Mouse (Mus musculus) midbrain, embryonic 15.5 days (tissue): ENCODE measurements at regions not wholly inside any gene's neighbourhood (a gene's known extent, or its start where the extent isn't known, plus 50 kb on each side); places are given as distances from the start of the nearest gene placed in this dataset.

ENCODE experiments used
- ATAC-seq: fragments of 200-750 bp; cut with Nextera tagmentation; replicated peaks from 2 replicates; pipeline ENCODE4 v1.8.0; 2017; ENCODE audit warnings: moderate TSS enrichment
- H3K27ac ChIP-seq: fragments of 300-500 bp; sonication (generic); 2 replicates; pipeline ENCODE4 v1.5.1; 2015; ENCODE audit warnings: mild to moderate bottlenecking, inconsistent platforms
- H3K27me3 ChIP-seq: fragments of 300-500 bp; sonication (generic); replicated peaks from 2 replicates; pipeline ENCODE4 v1.6.1; 2015; ENCODE audit warnings: inconsistent platforms
- H3K36me3 ChIP-seq: fragments of 300-500 bp; sonication (generic); replicated peaks from 2 replicates; pipeline ENCODE4 v1.6.1; 2015; ENCODE audit warnings: inconsistent platforms
- H3K4me1 ChIP-seq: fragments of 300-500 bp; sonication (generic); 2 replicates; pipeline ENCODE4 v1.6.1; 2015; ENCODE audit warnings: inconsistent platforms
- H3K4me2 ChIP-seq: fragments of 300-500 bp; sonication (generic); 2 replicates; pipeline ENCODE4 v1.6.1; 2015; ENCODE audit warnings: inconsistent platforms, mild to moderate bottlenecking, moderate library complexity
- H3K4me3 ChIP-seq: fragments of 300-500 bp; sonication (generic); 2 replicates; pipeline ENCODE4 v1.5.1; 2015; ENCODE audit warnings: mild to moderate bottlenecking, inconsistent platforms
- H3K9ac ChIP-seq: fragments of 300-500 bp; sonication (generic); 2 replicates; pipeline ENCODE4 v1.6.1; 2015; ENCODE audit warnings: mild to moderate bottlenecking, inconsistent platforms
- H3K9me3 ChIP-seq: fragments of 300-500 bp; sonication (generic); 2 replicates; pipeline ENCODE4 v1.6.1; 2016; ENCODE audit warnings: inconsistent platforms
- WGBS: fragments of 180-500 bp; shearing (Covaris S2); methylation state at CpG from one replicate; pipeline ENCODE4 v1.1.7; 2015; ENCODE audit warnings: mixed read lengths; 5-methylcytosine and 5-hydroxymethylcytosine counted together

DNA sequence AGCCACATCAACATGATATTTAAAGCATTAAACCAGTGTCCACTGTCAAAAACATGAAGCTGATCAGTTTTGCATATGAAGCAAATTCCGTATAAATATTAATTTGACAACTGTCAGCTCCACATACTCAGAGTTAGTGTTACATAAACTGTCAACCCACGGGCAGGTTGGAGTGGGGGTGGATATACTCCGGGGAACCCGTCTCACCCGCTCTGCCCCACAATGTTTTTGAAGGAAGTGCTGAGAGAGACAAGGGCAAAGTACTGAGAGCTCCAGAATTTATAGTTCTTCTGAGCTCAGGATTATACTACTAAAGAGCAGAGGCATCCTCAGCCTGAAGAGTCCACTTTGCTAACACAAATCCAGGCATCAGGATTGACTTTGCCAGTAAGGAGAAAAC, 132.5 kb upstream of the Ptprk start:
- H3K9ac ChIP-seq, result no peak overlapping the region
- H3K4me1 ChIP-seq, result no peaks in the 10 kb centered on the region
- ATAC-seq, result no peak
- H3K4me2 ChIP-seq, result no peak overlapping the region
- no peak overlapping the region for H3K27ac ChIP-seq
- H3K36me3 ChIP-seq, result no peaks in the 10 kb centered on the region
- H3K9me3 ChIP-seq, result no peaks in the 10 kb centered on the region
- H3K4me3 ChIP-seq, result no peak overlapping the region
- no peaks in the 10 kb centered on the region for H3K27me3 ChIP-seq
- 87% methylated on average over 5 of the region's 5 CpGs for WGBS

DNA sequence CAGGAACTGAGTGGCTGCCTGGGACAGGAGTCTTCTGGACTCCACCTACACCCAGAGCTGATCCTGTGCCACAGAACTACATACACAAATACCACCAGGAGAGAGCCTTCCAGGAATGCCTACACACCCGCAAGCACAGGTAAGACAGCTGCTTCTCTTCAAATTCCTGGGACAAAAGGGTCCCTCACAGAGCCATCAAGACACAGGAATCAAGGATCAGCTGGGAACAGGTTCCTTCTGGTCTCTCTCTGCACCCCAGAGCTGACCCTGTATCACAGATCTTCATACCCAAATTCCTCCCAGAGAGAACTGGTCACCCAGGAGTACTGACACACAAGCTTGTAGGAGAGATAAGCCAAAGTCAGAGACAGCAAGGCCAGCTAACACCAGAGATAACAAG, 125.5 kb upstream of the Ptprk start:
- Histone ChIP-seq H3K9ac (no peak overlapping the region), H3K9me3 (no peaks in the 10 kb centered on the region), H3K27ac (no peak overlapping the region), H3K36me3 (no peaks in the 10 kb centered on the region), H3K4me1 (no peaks in the 10 kb centered on the region), H3K27me3 (no peaks in the 10 kb centered on the region), H3K4me2 (no peak overlapping the region), H3K4me3 (no peak overlapping the region)
- ATAC-seq, result no peak
- WGBS, result 96% methylated on average over 1 of the region's 1 CpGs

DNA sequence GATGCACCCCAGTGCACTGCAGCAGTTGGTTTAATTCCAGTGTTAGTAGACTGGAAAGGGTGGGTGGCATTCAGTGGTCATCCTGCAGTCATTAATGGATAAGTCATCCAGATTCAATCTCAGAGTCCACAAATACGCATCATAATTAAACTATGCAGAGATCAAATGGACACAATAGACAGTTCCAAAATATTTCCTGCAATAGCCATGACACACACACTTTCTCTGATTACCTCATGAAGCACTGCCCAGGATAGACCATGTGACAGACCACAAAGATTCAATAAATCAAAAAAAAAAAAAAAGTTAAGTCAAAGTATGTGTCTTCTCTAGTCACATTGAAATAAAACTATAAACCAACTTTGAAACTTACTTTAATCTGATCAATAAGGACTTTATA, 106.4 kb upstream of the Ptprk start:
- H3K27ac ChIP-seq, result no peak overlapping the region
- no peaks in the 10 kb centered on the region for H3K4me1 ChIP-seq
- WGBS, result 94% methylated on average over 1 of the region's 1 CpGs
- H3K4me3 ChIP-seq, result no peak overlapping the region
- H3K4me2 ChIP-seq, result no peak overlapping the region
- no peak overlapping the region for H3K9ac ChIP-seq
- H3K36me3 ChIP-seq, result no peaks in the 10 kb centered on the region
- no peaks in the 10 kb centered on the region for H3K9me3 ChIP-seq
- H3K27me3 ChIP-seq, result no peaks in the 10 kb centered on the region
- no peak for ATAC-seq

DNA sequence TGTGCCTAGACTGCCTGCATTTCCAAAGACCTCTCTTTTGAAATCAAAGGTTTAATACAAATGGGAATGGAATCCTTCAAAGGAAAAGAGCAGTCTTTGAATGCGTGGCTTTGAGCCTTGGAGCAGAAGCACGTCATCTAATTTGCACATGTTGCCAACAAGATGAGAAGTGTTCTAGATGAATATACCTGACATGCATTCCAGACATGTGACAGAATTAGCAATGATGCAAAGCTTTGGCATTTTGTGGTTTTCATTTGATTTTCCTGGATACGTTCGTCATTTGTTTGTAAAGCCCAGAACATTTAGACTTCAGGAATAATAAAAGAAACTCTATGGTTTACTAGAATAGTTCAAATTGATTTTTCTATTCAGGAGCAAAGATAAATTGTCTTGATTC, 90.6 kb upstream of the Ptprk start:
- Histone ChIP-seq H3K4me1 (no peaks in the 10 kb centered on the region), H3K9me3 (no peaks in the 10 kb centered on the region), H3K4me2 (no peak overlapping the region), H3K27me3 (no peaks in the 10 kb centered on the region), H3K4me3 (no peak overlapping the region), H3K9ac (no peak overlapping the region), H3K27ac (no peak overlapping the region), H3K36me3 (no peaks in the 10 kb centered on the region)
- ATAC-seq, result no peak
- 67% methylated on average over 4 of the region's 4 CpGs for WGBS

DNA sequence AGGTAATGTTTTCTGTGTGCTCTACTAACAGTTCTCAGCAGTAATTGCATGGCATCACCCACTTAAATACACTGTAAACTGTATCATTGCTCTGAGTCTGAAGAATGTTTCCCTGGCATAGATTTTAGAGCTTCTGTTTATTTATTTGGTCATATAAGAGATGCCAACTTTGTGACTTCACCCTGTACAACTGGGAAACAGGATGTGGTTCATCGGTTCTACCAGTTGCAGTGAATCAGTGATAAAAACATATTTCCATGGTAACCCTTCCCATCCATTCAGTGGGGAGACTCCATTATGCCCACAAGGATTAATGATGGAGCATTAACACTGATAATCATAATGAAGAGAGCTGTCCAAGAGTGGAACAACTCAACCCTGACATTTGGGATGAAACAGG, 89.6 kb upstream of the Ptprk start:
- no peaks in the 10 kb centered on the region for H3K36me3 ChIP-seq
- no peak overlapping the region for H3K4me2 ChIP-seq
- H3K9me3 ChIP-seq, result no peaks in the 10 kb centered on the region
- H3K4me3 ChIP-seq, result no peak overlapping the region
- WGBS, result 81% methylated on average over 1 of the region's 1 CpGs
- no peak overlapping the region for H3K27ac ChIP-seq
- no peak overlapping the region for H3K9ac ChIP-seq
- H3K27me3 ChIP-seq, result no peaks in the 10 kb centered on the region
- ATAC-seq, result no peak
- H3K4me1 ChIP-seq, result no peaks in the 10 kb centered on the region

DNA sequence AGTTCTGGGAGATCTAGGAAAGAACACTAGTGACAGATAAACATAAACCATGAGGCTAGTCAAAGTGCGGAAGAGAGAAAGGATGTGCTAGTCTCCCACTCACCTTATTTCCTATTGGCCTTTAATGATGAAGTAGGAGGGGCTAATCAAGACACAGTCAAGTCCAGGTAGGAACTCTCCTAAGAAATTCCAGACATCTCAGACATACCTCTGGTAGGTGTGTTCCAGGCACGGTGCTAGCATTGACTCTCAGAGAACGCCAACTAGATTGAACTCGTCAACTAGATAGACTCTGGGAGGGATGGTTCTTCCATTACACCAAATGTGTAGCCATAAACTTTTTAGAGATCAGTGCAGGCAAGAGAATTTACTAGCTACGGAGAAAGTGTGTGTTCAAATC, 87.6 kb upstream of the Ptprk start:
- no peaks in the 10 kb centered on the region for H3K27me3 ChIP-seq
- ATAC-seq, result no peak
- no peak overlapping the region for H3K27ac ChIP-seq
- H3K9ac ChIP-seq, result no peak overlapping the region
- no peaks in the 10 kb centered on the region for H3K36me3 ChIP-seq
- H3K4me1 ChIP-seq, result peaks cover 4% of the 10 kb centered on the region
- no peak overlapping the region for H3K4me2 ChIP-seq
- H3K4me3 ChIP-seq, result no peak overlapping the region
- no peaks in the 10 kb centered on the region for H3K9me3 ChIP-seq
- 90% methylated on average over 5 of the region's 5 CpGs for WGBS

DNA sequence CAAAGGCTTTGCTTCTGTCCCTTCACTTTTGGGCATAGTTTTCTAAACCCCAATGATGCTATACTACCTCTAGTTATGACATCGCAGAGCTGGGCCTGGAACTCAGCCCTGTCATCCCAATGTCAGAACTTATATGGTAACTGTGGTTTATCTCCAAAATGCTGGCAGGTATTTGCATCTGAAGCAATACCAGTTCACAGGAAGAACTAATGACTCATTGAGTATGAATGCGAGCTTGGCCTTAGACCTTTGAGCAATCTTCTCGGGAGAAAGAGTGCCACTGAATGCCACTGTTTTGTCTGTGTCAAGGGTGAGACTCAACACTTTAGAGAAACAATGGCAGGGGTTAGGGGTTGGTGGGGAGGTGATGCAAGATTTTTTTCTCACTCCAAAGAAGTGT, 86.6 kb upstream of the Ptprk start:
- no peak for ATAC-seq
- no peak overlapping the region for H3K4me2 ChIP-seq
- no peaks in the 10 kb centered on the region for H3K36me3 ChIP-seq
- H3K9ac ChIP-seq, result no peak overlapping the region
- 65% methylated on average over 3 of the region's 3 CpGs for WGBS
- peaks cover 4% of the 10 kb centered on the region for H3K4me1 ChIP-seq
- H3K27me3 ChIP-seq, result no peaks in the 10 kb centered on the region
- no peak overlapping the region for H3K27ac ChIP-seq
- no peaks in the 10 kb centered on the region for H3K9me3 ChIP-seq
- H3K4me3 ChIP-seq, result no peak overlapping the region

DNA sequence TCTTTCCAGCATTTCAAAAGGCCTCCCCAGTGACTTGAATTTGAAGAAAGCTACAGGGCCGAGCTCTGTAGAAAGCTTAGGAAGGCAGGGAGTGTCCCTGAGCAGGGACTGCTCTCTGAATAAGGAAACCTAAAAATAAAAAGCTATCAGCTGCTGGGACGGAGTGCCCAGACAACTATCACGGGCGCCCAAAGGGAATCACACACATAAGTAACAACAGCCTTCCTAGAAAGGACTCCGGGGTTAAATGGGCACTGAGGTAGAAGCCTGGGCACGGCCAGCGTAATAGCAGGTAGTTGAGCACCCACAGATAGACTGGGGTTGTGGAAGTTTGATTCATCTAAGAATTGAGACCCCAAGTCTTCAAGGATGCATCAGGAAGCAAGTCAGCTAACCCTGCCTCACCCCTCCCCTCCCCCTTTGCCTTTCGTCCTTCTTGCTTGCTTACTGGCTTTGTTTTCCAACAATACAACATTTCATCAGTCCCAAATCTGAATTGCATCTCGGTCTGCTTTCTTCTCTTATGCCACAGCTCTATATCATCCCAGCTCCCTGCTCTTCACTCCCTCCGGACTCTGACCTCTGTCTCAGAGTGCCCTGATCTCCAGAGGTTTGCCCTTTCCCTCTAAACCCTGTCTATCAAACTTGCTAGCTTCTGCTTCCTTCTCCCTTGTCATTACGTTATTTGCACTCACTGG, 84.1 kb upstream of the Ptprk start:
- Histone ChIP-seq H3K27ac (no peak overlapping the region), H3K4me2 (no peak overlapping the region), H3K9me3 (no peaks in the 10 kb centered on the region), H3K9ac (no peak overlapping the region), H3K36me3 (no peaks in the 10 kb centered on the region), H3K4me1 (peaks cover 4% of the 10 kb centered on the region), H3K27me3 (no peaks in the 10 kb centered on the region), H3K4me3 (no peak overlapping the region)
- 61% methylated on average over 11 of the region's 11 CpGs for WGBS
- peak; percentile 42; the same call in 1 of the 2 replicates for ATAC-seq

DNA sequence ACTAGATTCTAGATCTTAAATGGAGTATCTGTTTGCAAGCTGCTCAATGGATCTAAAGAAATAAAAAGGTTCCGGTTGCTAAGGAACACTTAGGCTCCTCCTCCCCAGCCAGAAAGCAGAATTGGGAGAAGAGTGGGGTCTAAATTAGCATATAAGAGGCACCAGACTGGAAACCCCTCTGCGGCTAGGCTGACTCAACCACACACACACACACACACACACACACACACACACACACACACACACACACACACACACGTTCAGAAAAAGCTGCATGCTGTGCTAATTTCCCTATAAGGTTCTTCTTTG, 83.6 kb upstream of the Ptprk start:
- Histone ChIP-seq H3K27me3 (no peaks in the 10 kb centered on the region), H3K4me3 (no peak overlapping the region), H3K9me3 (no peaks in the 10 kb centered on the region), H3K4me2 (no peak overlapping the region), H3K4me1 (peaks cover 4% of the 10 kb centered on the region), H3K36me3 (no peaks in the 10 kb centered on the region), H3K27ac (no peak overlapping the region), H3K9ac (no peak overlapping the region)
- 27% methylated on average over 3 of the region's 3 CpGs for WGBS
- ATAC-seq, result peak; percentile 66; the same call in 1 of the 2 replicates

DNA sequence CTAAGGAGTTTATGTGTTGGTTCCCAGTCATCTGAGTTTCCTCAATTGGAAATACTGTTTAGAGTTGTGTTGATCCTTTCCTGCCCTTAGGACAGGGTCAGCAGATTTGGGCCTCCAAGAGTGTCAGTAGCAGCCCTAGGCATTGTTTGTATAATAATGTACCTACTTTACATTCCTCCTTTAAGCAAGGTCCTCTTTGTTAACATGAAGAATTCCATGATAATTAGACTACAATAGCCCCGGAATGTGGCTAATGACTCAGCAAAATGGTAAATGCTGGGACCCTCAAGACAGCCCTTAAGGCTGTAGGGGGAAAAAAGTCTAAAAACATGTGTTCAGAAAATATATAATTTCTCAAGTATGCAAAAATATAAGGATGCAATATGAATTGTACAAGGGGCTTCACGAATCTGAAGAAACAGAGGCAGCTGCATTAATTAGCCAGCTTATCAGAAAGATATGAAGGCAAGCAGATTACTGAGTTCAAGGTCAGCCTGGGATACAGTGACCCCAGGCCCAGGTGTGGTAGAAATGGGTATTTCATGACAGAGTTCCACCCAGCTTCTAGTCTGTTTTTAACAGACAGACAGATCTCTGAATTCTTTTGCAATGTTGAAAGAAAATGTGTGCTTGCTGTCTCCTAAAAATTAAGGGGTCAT, 80.1 kb upstream of the Ptprk start:
- no peak for ATAC-seq
- Histone ChIP-seq H3K4me3 (no peak overlapping the region), H3K27me3 (no peaks in the 10 kb centered on the region), H3K9ac (no peak overlapping the region), H3K9me3 (no peaks in the 10 kb centered on the region), H3K27ac (no peak overlapping the region), H3K4me1 (peaks cover 4% of the 10 kb centered on the region), H3K36me3 (no peaks in the 10 kb centered on the region), H3K4me2 (no peak overlapping the region)
- 74% methylated on average over 2 of the region's 2 CpGs for WGBS

DNA sequence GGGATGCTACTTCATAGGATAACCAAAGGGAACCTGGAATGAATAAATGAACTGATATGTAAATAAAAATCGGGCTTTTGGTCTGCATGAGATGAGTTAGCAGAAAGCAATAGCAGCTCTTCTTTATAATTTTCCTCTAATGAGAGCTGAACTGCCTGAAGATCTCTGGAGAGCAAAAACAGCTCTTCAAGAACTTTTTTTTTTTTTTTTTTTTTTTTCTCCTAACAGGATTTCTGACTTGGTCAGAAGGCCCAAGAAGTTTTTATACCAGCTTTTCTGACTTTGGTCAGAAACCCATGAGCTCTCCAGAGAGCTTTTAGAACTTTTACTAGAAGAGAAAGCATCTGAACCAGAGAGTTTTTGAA, 79.6 kb upstream of the Ptprk start:
- 88% methylated on average over 1 of the region's 1 CpGs for WGBS
- ATAC-seq, result no peak
- Histone ChIP-seq H3K27me3 (no peaks in the 10 kb centered on the region), H3K27ac (no peak overlapping the region), H3K4me3 (no peak overlapping the region), H3K36me3 (no peaks in the 10 kb centered on the region), H3K4me2 (no peak overlapping the region), H3K9me3 (no peaks in the 10 kb centered on the region), H3K9ac (no peak overlapping the region), H3K4me1 (peaks cover 4% of the 10 kb centered on the region)

DNA sequence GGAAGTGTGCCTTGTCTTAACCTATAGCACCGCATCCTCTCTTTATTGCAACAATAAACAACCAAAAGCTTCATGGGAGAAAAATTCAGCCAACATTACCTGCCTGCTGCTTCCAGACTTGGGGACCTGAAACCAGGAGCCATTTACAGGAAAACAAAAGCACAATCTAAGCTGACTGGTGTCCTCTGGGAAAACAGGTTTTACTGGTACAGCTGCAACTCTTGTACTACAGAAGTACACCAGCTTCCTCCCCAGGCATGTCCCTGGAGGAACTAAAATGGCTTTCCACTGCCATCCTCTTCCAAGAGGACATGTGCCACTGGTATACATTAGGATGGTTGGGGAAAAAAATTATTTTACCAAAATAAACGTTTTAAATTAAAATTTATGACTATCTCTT, 63.9 kb upstream of the Ptprk start:
- Histone ChIP-seq H3K36me3 (no peaks in the 10 kb centered on the region), H3K4me2 (no peak overlapping the region), H3K4me1 (no peaks in the 10 kb centered on the region), H3K27me3 (no peaks in the 10 kb centered on the region), H3K9ac (no peak overlapping the region), H3K9me3 (no peaks in the 10 kb centered on the region), H3K27ac (no peak overlapping the region), H3K4me3 (no peak overlapping the region)
- 61% methylated on average over 2 of the region's 2 CpGs for WGBS
- ATAC-seq, result no peak

DNA sequence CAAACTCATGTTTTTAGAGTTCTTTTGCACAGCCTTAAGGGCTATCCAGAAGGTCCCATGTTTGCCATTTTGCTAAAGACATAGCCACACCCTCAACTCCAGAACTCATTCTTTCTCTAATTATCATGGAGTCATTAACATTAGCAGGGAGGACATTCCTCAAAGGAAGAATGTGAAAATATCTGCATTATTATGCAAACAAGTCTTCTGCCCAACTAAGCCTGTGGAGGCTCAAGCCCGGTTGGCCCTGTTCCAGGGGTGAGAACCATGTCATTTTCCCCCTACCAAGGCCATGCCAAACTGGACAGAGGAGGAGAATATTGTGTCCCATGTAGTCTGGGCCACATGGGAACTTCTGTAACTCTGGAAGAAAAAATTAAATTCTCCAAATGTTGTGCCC, 62.5 kb upstream of the Ptprk start:
- WGBS, result 82% methylated on average over 1 of the region's 1 CpGs
- Histone ChIP-seq H3K9ac (no peak overlapping the region), H3K9me3 (no peaks in the 10 kb centered on the region), H3K4me2 (no peak overlapping the region), H3K4me1 (no peaks in the 10 kb centered on the region), H3K4me3 (no peak overlapping the region), H3K27ac (no peak overlapping the region), H3K27me3 (no peaks in the 10 kb centered on the region), H3K36me3 (no peaks in the 10 kb centered on the region)
- no peak for ATAC-seq
